Mouse (Mus musculus): ENCODE measurements around the gene Crb3. TPM values are rescaled to one million over a fixed set of nuclear protein-coding genes. Genes with fewer than 3 reads are reported as not detected.

Gene Crb3
- total and polyA plus RNA-seq, 2 experiments from 2014 or later: 3.5 to 4.0 TPM

- 2% methylated on average over 56 of the region's 61 CpGs for WGBS
- ATAC-seq: peak; percentile 80
- Histone ChIP-seq H3K27me3 (ENCODE audit: insufficient read depth, low read length) (no peaks in the 10 kb centered on the region), H3K9ac (peak within 1 kb of the TSS; percentile 72), H3K4me1 (ENCODE audit: insufficient read depth) (0 out of 2 replicates have a peak, but pooled peaks cover 5% of the 10 kb centered on the region), H3K36me3 (ENCODE audit: insufficient read depth) (no peaks in the 10 kb centered on the region; the same call in 1 of the 2 replicates), H3K4me3 (ENCODE audit: low read depth, low read length) (peak within 1 kb of the TSS; percentile 74), H3K9me3 (ENCODE audit: low read length) (no peaks in the 10 kb centered on the region), H3K27ac (ENCODE audit: low read depth, low read length) (peak within 1 kb of the TSS; percentile 52; the same call in 1 of the 2 replicates), H3K4me2 (ENCODE audit: low read depth) (peak within 1 kb of the TSS; percentile 76)
- TF ChIP-seq CTCF (IDR thresholded peaks at IDR 0.05; ENCODE audit: low read depth): no peak
- DNase-seq: peak; percentile 65
Observed at GRCm38 (mm10) chr17:57105181-57106034, 46.5 kb downstream of the Crb3 start, which contains the start of gene Tnfsf9. Gene Tnfsf9 (plus strand): TSS chr17:57105325.

GRCm38 (mm10) chr17:57106035-57106368 is 47.1 kb downstream of the Crb3 start:
- ATAC-seq (peak; percentile 9; the same call in 1 of the 2 replicates), DNase-seq (no peak)
- peak overlapping the region; percentile 76 for H3K4me2 ChIP-seq (ENCODE audit: low read depth)
- H3K27ac ChIP-seq (ENCODE audit: low read depth, low read length): no peak overlapping the region
- 4% methylated on average over 9 of the region's 9 CpGs for WGBS
- H3K27me3 ChIP-seq (ENCODE audit: insufficient read depth, low read length): no peaks in the 10 kb centered on the region
- 0 out of 2 replicates have a peak, but pooled peaks cover 5% of the 10 kb centered on the region for H3K4me1 ChIP-seq (ENCODE audit: insufficient read depth)
- H3K9me3 ChIP-seq (ENCODE audit: low read length): no peaks in the 10 kb centered on the region
- peak overlapping the region; percentile 74 for H3K4me3 ChIP-seq (ENCODE audit: low read depth, low read length)
- no peak for TF ChIP-seq CTCF (IDR thresholded peaks at IDR 0.05; ENCODE audit: low read depth)
- H3K9ac ChIP-seq: peak overlapping the region; percentile 72
- no peaks in the 10 kb centered on the region; the same call in 1 of the 2 replicates for H3K36me3 ChIP-seq (ENCODE audit: insufficient read depth)

DNA sequence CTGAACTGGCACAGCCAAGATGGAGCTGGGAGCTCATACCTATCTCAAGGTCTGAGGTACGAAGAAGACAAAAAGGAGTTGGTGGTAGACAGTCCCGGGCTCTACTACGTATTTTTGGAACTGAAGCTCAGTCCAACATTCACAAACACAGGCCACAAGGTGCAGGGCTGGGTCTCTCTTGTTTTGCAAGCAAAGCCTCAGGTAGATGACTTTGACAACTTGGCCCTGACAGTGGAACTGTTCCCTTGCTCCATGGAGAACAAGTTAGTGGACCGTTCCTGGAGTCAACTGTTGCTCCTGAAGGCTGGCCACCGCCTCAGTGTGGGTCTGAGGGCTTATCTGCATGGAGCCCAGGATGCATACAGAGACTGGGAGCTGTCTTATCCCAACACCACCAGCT is 48.2 kb downstream of the Crb3 start:
- Histone ChIP-seq H3K9me3 (ENCODE audit: low read length) (no peaks in the 10 kb centered on the region), H3K27ac (ENCODE audit: low read depth, low read length) (no peak overlapping the region), H3K4me1 (ENCODE audit: insufficient read depth) (0 out of 2 replicates have a peak, but pooled peaks cover 5% of the 10 kb centered on the region), H3K9ac (no peak overlapping the region), H3K27me3 (ENCODE audit: insufficient read depth, low read length) (no peaks in the 10 kb centered on the region), H3K4me3 (ENCODE audit: low read depth, low read length) (no peak overlapping the region), H3K36me3 (ENCODE audit: insufficient read depth) (no peaks in the 10 kb centered on the region; the same call in 1 of the 2 replicates), H3K4me2 (ENCODE audit: low read depth) (no peak overlapping the region)
- ATAC-seq (no peak), DNase-seq (no peak)
- WGBS: 94% methylated on average over 5 of the region's 5 CpGs
- TF ChIP-seq CTCF (IDR thresholded peaks at IDR 0.05; ENCODE audit: low read depth): no peak

DNA sequence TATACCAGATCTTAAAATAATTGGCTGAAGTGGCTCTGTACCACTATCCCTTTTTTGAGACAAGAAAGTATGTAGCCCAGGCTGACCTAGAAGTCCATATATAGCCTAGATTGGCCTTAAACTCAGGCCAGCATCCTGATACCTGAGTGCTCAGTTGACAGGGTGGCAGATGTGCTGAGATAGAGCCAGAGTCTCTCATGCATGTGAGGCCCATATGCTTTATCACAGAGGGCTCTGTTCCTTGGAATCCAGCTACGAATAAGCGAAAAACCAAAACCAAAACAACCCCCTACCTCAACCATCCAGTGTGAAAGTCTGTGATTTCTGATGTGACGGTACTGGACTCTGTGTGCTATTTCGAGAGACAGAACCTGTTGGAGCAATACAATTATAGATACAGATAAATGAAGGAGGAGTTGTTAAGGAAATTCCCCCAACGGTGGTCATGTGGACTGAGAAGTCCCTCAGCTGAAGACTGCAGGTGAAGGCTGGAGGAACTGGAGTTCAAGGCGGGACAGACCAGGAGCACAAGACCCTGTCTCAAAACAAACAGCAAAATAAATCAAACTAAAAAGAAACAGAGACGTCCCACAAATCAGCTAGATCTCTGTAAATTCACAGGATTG is 49.2 kb downstream of the Crb3 start:
- 86% methylated on average over 7 of the region's 7 CpGs for WGBS
- Histone ChIP-seq H3K4me3 (ENCODE audit: low read depth, low read length) (no peak overlapping the region), H3K9me3 (ENCODE audit: low read length) (no peaks in the 10 kb centered on the region), H3K4me2 (ENCODE audit: low read depth) (no peak overlapping the region), H3K4me1 (ENCODE audit: insufficient read depth) (0 out of 2 replicates have a peak, but pooled peaks cover 5% of the 10 kb centered on the region), H3K27me3 (ENCODE audit: insufficient read depth, low read length) (no peaks in the 10 kb centered on the region), H3K27ac (ENCODE audit: low read depth, low read length) (no peak overlapping the region), H3K36me3 (ENCODE audit: insufficient read depth) (no peaks in the 10 kb centered on the region), H3K9ac (no peak overlapping the region)
- no peak for TF ChIP-seq CTCF (IDR thresholded peaks at IDR 0.05; ENCODE audit: low read depth)
- no peak for DNase-seq
- ATAC-seq: no peak

DNA sequence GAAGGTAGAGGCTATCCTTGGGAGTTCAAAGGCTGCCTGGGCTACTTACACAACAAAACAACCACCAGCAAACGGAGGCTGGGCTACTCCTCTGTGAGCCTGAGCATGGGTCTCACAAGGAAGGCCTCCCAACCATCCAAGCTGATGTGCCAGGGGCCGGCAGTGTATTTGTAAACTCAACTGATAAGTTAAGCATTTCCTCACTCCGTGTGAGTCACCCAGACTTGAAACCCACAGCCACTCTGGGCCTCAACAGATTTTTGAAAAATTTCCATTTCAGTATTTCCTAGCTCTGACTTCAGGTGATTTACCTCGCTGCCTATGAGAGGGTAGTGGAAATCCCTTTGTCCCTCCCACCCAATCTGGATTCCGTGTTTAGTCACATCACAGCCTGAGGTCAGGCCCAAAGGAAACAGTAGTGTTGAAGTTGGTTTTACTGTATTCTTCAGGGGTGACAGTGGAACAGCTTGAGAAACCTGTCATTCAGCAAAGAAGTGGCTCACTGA is 49.8 kb downstream of the Crb3 start:
- no peak for DNase-seq
- H3K27me3 ChIP-seq (ENCODE audit: insufficient read depth, low read length): no peaks in the 10 kb centered on the region
- no peak overlapping the region for H3K4me2 ChIP-seq (ENCODE audit: low read depth)
- H3K9ac ChIP-seq: no peak overlapping the region
- 63% methylated on average over 5 of the region's 5 CpGs for WGBS
- H3K9me3 ChIP-seq (ENCODE audit: low read length): no peaks in the 10 kb centered on the region
- H3K27ac ChIP-seq (ENCODE audit: low read depth, low read length): no peak overlapping the region
- 0 out of 2 replicates have a peak, but pooled peaks cover 5% of the 10 kb centered on the region for H3K4me1 ChIP-seq (ENCODE audit: insufficient read depth)
- H3K4me3 ChIP-seq (ENCODE audit: low read depth, low read length): no peak overlapping the region
- TF ChIP-seq CTCF (IDR thresholded peaks at IDR 0.05; ENCODE audit: low read depth): no peak
- H3K36me3 ChIP-seq (ENCODE audit: insufficient read depth): no peaks in the 10 kb centered on the region
- ATAC-seq: no peak

GRCm38 (mm10) chr17:57110005-57110404 is 51.1 kb downstream of the Crb3 start:
- Histone ChIP-seq H3K9ac (no peak overlapping the region), H3K27ac (ENCODE audit: low read depth, low read length) (no peak overlapping the region), H3K27me3 (ENCODE audit: insufficient read depth, low read length) (no peaks in the 10 kb centered on the region), H3K9me3 (ENCODE audit: low read length) (no peaks in the 10 kb centered on the region), H3K36me3 (ENCODE audit: insufficient read depth) (no peaks in the 10 kb centered on the region), H3K4me3 (ENCODE audit: low read depth, low read length) (no peak overlapping the region), H3K4me2 (ENCODE audit: low read depth) (no peak overlapping the region), H3K4me1 (ENCODE audit: insufficient read depth) (no peaks in the 10 kb centered on the region)
- no peak for TF ChIP-seq CTCF (IDR thresholded peaks at IDR 0.05; ENCODE audit: low read depth)
- DNase-seq (no peak), ATAC-seq (no peak)
- WGBS: 90% methylated on average over 1 of the region's 1 CpGs

Measured in forebrain, postnatal 0 days (tissue).